Mouse (Mus musculus) lung, adult 2 months (tissue): ENCODE measurements around the gene Wdr11.
A peak's percentile ranks its signal among the peaks of the same experiment; 100 is the strongest.

ENCODE experiments used
- CTCF ChIP-seq: fragments of 200-500 bp; IDR thresholded peaks from 2 replicates; pipeline ENCODE4 v1.5.1; 2011; ENCODE audit warnings: mild to moderate bottlenecking, low read length, control low read depth; ENCODE audit not compliant: insufficient read depth
- POLR2A ChIP-seq: fragments of 200-500 bp; IDR thresholded peaks from 2 replicates; pipeline ENCODE4 v1.6.1; 2011; ENCODE audit warnings: low read depth, mild to moderate bottlenecking, control low read depth, low read length, borderline replicate concordance; ENCODE audit errors: extremely low read depth

- TF ChIP-seq POLR2A: peak; percentile 76; the same call in 1 of the 2 replicates
- no peak for TF ChIP-seq CTCF
These were observed at the start of gene Wdr11 for GRCm38 (mm10) chr7:129591371-129592131.
